Mouse (Mus musculus) common myeloid progenitor, adult 5-6 weeks (primary cell): Measurements from ENCODE around the gene Vmn1r48. TPM values are rescaled to one million over a fixed set of nuclear protein-coding genes. Genes with fewer than 3 reads are reported as not detected.
"Not testable (repeated sequence)": the region's sequence is repeated elsewhere in the genome, so short reads cannot be mapped to it uniquely, and the experiment has no call there.

Source experiments
- ATAC-seq: replicated peaks from 2 replicates; pipeline ENCODE4 v1.8.0; 2016; ENCODE audit warnings: low read depth, mild to moderate bottlenecking, moderate TSS enrichment, inconsistent platforms; ENCODE audit not compliant: poor library complexity, severe bottlenecking
- total RNA-seq: library from RNA; stranded (forward); fragments of 200-1000, 187-1606 nt; gene quantifications from 2 replicates; pipeline ENCODE4 v1.2.3, GENCODE M21; 2017

Vmn1r48 gene
- total RNA-seq, result not detected in 2 replicates

DNA sequence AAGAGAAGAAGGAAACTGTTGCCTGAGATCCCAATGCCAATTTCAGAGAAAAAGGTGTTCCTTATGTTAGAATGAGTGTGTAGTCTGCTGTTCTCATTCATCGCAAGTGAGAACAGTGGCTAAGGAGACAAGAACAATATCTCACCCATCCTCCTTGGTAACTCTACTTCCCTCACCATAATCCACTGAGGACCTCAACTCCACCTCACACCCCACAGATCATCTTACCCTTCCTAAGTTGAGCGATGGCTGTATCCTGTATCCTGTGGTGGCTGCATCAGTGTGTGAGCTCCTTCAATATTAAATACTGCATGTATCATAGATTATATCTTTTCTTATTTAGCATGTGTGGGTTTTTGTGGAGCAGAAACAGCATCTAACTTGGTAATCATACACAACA is at the start of gene Vmn1r48:
Gene Vmn1r48 (minus strand): TSS at position 101 of the 400 bp plus-strand sequence.
- not testable (repeated sequence) for ATAC-seq

DNA sequence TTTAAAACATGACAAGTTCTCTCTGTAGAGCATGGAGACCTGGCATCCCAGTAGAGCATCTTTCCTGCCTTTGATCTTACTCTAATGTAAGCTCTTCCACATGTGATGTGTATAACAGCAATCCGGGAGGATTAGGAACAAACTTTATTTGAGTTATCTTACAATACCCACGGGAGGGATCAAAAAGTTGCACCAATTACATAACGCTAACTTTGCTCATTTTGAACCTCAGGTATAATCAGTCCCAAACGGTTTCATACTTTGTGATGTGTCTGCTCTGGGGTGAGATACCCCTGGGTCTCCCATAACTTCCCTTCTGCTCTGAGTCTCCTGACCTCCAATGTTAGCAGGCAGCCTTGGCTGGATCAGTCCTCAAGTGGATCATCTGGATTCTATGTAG is 41.8 kb upstream of the Vmn1r48 start, which contains the start of gene Vmn1r49:
Gene Vmn1r49 (minus strand): TSS at position 101 of the 400 bp plus-strand sequence.
- no peak for ATAC-seq

DNA sequence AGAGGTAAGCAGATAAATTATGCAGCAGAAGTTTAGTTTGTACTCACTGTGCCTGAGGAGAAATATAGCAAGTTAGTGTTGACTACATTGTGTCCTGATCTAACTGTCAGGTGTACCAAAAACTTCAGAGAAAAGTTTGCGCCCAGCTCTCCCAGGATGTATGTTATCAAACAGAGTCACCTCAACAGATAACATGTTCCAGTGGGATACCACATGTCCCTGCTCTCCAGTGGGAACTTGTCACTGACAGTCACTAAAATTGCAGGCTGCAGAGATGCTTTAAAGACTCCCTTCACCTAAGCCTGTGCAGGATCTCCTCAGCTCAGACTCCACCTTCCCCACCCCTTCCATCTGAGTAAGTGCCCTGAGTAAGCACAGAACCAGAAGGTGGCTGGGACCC is 20.8 kb downstream of the Vmn1r48 start, which contains the start of gene Vmn1r47:
Gene Vmn1r47 (plus strand): TSS at position 301 of the 400 bp plus-strand sequence.
- ATAC-seq, result not testable (repeated sequence)

DNA sequence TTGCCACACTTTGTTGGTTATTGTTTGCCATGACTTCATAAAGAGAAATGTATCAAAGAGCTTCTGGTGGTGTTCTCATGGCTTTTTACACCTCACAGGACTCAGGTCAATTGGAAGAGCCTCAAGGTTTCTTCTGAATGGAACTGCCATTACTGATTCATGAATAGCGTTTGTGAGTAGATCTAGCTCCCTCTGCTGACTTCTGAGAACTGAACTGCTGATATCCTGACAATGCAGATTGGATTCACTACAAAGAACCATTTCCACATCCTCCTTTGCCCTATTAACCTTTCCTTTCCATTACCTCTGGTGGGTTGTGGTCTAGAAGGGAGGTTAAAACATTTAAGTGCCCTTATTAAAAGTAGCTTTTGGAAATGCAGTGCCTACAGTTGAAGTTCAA is 50.7 kb downstream of the Vmn1r48 start:
- ATAC-seq, result no peak

Other genes starting within 250 kb of the Vmn1r48 start
- not detected in 2 replicates for gene Vmn1r42, start 160.4 kb downstream of the Vmn1r48 start, total RNA-seq
- not detected in 2 replicates for gene Vmn1r43, start 160.4 kb downstream of the Vmn1r48 start, total RNA-seq
- gene Vmn1r44, start 153.2 kb downstream of the Vmn1r48 start, total RNA-seq, result not detected in 2 replicates
- not detected in 2 replicates for gene Vmn1r45, start 96.2 kb downstream of the Vmn1r48 start, total RNA-seq
- gene Vmn1r46, start 67.5 kb downstream of the Vmn1r48 start, total RNA-seq, result not detected in 2 replicates
- not detected in 2 replicates for gene Vmn1r47, start 20.7 kb downstream of the Vmn1r48 start, total RNA-seq
- gene Vmn1r49, start 41.7 kb upstream of the Vmn1r48 start, total RNA-seq, result not detected in 2 replicates
- not detected in 2 replicates for gene Vmn1r50, start 64.6 kb upstream of the Vmn1r48 start, total RNA-seq
- not detected in 2 replicates for gene Vmn1r51, start 85.8 kb upstream of the Vmn1r48 start, total RNA-seq
- gene Vmn1r52, start 138.0 kb upstream of the Vmn1r48 start, total RNA-seq, result not detected in 2 replicates
- not detected in 2 replicates for gene V1ra8, start 166.0 kb upstream of the Vmn1r48 start, total RNA-seq
- not detected in 2 replicates for gene Vmn1r53, start 187.6 kb upstream of the Vmn1r48 start, total RNA-seq
- not detected in 2 replicates for gene Vmn1r54, start 209.5 kb upstream of the Vmn1r48 start, total RNA-seq